Mouse (Mus musculus) neural tube, embryonic 11.5 days (tissue): ENCODE measurements around the gene Mmadhc. TPM values are rescaled to one million over a fixed set of nuclear protein-coding genes. Genes with fewer than 3 reads are reported as not detected.

ENCODE experiments used
- ATAC-seq: fragments of 200-750 bp; cut with Nextera tagmentation; 2 replicates; pipeline ENCODE4 v1.8.0; 2017; ENCODE audit warnings: moderate number of reproducible peaks, mild to moderate bottlenecking, moderate TSS enrichment, moderate library complexity; ENCODE audit not compliant: insufficient read depth, low FRiP score, low TSS enrichment
- DNase-seq: peaks from one replicate; pipeline ENCODE4 v3.0.0-alpha.2; 2015; ENCODE audit warnings: low spot score
- H3K27ac ChIP-seq: fragments of 300-500 bp; sonication (generic); 2 replicates; pipeline ENCODE4 v1.5.1; 2014; ENCODE audit warnings: low read depth, mild to moderate bottlenecking, low read length
- H3K27me3 ChIP-seq: fragments of 300-500 bp; sonication (generic); 2 replicates; pipeline ENCODE4 v1.6.1; 2014; ENCODE audit warnings: mild to moderate bottlenecking, low read length, mixed read lengths; ENCODE audit not compliant: control insufficient read depth, insufficient read depth
- H3K36me3 ChIP-seq: fragments of 300-500 bp; sonication (generic); 2 replicates; pipeline ENCODE4 v1.6.1; 2014; ENCODE audit warnings: mild to moderate bottlenecking, low read length, moderate library complexity, mixed read lengths; ENCODE audit not compliant: control insufficient read depth, insufficient read depth
- H3K4me1 ChIP-seq: fragments of 300-500 bp; sonication (generic); 2 replicates; pipeline ENCODE4 v1.6.1; 2014; ENCODE audit warnings: low read length, mixed read lengths; ENCODE audit not compliant: control insufficient read depth, insufficient read depth
- H3K4me2 ChIP-seq: fragments of 300-500 bp; sonication (generic); 2 replicates; pipeline ENCODE4 v1.6.1; 2014; ENCODE audit warnings: low read depth, mild to moderate bottlenecking, moderate library complexity
- H3K4me3 ChIP-seq: fragments of 300-500 bp; sonication (generic); 2 replicates; pipeline ENCODE4 v1.5.1; 2014; ENCODE audit warnings: low read depth, low read length
- H3K9ac ChIP-seq: fragments of 300-500 bp; sonication (generic); 2 replicates; pipeline ENCODE4 v1.6.1; 2014; ENCODE audit warnings: mild to moderate bottlenecking, low read length
- H3K9me3 ChIP-seq: fragments of 300-500 bp; sonication (generic); 2 replicates; pipeline ENCODE4 v1.6.1; 2016; ENCODE audit warnings: low read length; ENCODE audit not compliant: control insufficient read depth
- WGBS: fragments of 180-500 bp; shearing (Covaris S2); extraction: QIAGEN DNeasy Blood & Tissue Kit; methylation state at CpG from one replicate; pipeline ENCODE4 v1.1.7; 2014; 5-methylcytosine and 5-hydroxymethylcytosine counted together
- polyA plus RNA-seq: library from polyadenylated mRNA; unstranded; fragments of >200 nt; fragmentation: Nextera tagmentation; extraction: Ambion mirVana; gene quantifications from 2 replicates; pipeline ENCODE4 v1.2.1, GENCODE M21; 2014

Gene Mmadhc
- polyA plus RNA-seq, 1 experiment from 2014 or later: 178 TPM

DNA sequence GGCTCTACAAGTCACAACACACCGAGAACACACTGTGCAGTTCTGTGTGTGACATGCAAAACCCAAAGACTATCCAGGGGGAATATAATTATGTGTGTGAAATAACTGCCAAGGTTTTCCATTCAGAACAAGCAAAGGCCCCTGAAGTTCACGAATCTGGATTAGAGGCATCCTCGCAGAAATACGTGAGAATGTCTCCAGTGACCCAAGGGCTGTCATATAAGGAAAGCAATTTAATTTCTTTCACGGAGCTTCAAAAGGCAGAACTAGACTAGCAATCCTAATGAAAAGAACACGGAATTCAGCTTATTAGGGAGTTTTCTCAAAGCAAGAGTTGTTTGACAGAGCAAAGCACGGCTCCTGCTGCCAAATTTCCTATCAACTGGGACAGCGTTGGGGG, 63.1 kb downstream of the Mmadhc start:
- Histone ChIP-seq H3K4me2 (no peak overlapping the region), H3K4me1 (no peaks in the 10 kb centered on the region), H3K9me3 (no peaks in the 10 kb centered on the region), H3K4me3 (no peak overlapping the region), H3K36me3 (no peaks in the 10 kb centered on the region), H3K27ac (no peak overlapping the region), H3K27me3 (no peaks in the 10 kb centered on the region), H3K9ac (no peak overlapping the region)
- WGBS: 86% methylated on average over 8 of the region's 8 CpGs
- ATAC-seq (no peak), DNase-seq (no peak)

Other genes with a start within 250 kb of the Mmadhc start
- gene Lypd6, start 230.4 kb downstream of the Mmadhc start, polyA plus RNA-seq: 5.9 and 6.2 TPM in 2 replicates